Mouse (Mus musculus) G1E (cell line): ENCODE measurements around the gene Camkv. TPM values are rescaled to one million over a fixed set of nuclear protein-coding genes. Genes with fewer than 3 reads are reported as not detected.
A peak's percentile ranks its signal among the peaks of the same experiment; 100 is the strongest.

Experiments used
- ATAC-seq: 2 replicates; pipeline ENCODE4 v1.8.0; 2016; ENCODE audit warnings: mild to moderate bottlenecking; ENCODE audit not compliant: insufficient number of reproducible peaks, poor library complexity, low FRiP score, severe bottlenecking; ENCODE audit errors: extremely low read depth
- DNase-seq: peaks from one replicate; pipeline ENCODE4 v3.0.0; 2012; ENCODE audit warnings: low spot score
- H3K27me3 ChIP-seq: 2 replicates; pipeline ENCODE4 v1.6.1; 2012; ENCODE audit warnings: mild to moderate bottlenecking, low read length, inconsistent platforms; ENCODE audit not compliant: insufficient read depth
- H3K36me3 ChIP-seq: replicated peaks from 2 replicates; pipeline ENCODE3; 2012; ENCODE audit warnings: mild to moderate bottlenecking, inconsistent platforms
- H3K4me1 ChIP-seq: 2 replicates; pipeline ENCODE4 v1.6.1; 2012; ENCODE audit warnings: low read depth, low read length, inconsistent platforms, mixed read lengths; ENCODE audit not compliant: insufficient read depth
- H3K4me3 ChIP-seq: 2 replicates; pipeline ENCODE4 v1.5.1; 2012; ENCODE audit warnings: low read depth, mild to moderate bottlenecking, inconsistent platforms, low read length, moderate library complexity, mixed read lengths
- H3K9me3 ChIP-seq: replicated peaks from 2 replicates; pipeline ENCODE4 v1.6.1; 2012; ENCODE audit warnings: inconsistent platforms
- CTCF ChIP-seq: IDR thresholded peaks from 2 replicates; pipeline ENCODE4 v1.5.1; 2012; ENCODE audit warnings: low read depth, low read length, inconsistent platforms, mixed read lengths
- GATA1 ChIP-seq: IDR thresholded peaks from 2 replicates; pipeline ENCODE4 v1.6.1; 2012; ENCODE audit warnings: borderline replicate concordance, low read length, inconsistent platforms, mixed read lengths
- GATA2 ChIP-seq: IDR thresholded peaks from 2 replicates; pipeline ENCODE4 v1.6.1; 2012; ENCODE audit warnings: low read depth, low read length, inconsistent platforms, borderline replicate concordance
- POLR2AphosphoS5 ChIP-seq: IDR thresholded peaks from 2 replicates; pipeline ENCODE4 v1.6.1; 2012; ENCODE audit warnings: low read depth, low read length, inconsistent platforms; ENCODE audit not compliant: insufficient replicate concordance
- TAL1 ChIP-seq: conservative IDR thresholded peaks from 2 replicates; pipeline ENCODE4 v1.6.1; 2012; ENCODE audit warnings: low read depth, low read length, inconsistent platforms, mixed read lengths
- polyA plus RNA-seq: library from polyadenylated mRNA; stranded (reverse); fragments of >175 nt; gene quantifications from 2 replicates; pipeline ENCODE4 v1.2.3, GENCODE M21; 2012
- total RNA-seq, 2 experiments: library from RNA; stranded (forward) in 1 of 2; stranded (reverse) in 1 of 2; fragments of 200-1000 nt in 1 of 2; fragments of >200 nt in 1 of 2; fragmentation: Nextera tagmentation in 1 of 2; gene quantifications; 2 replicates each; pipeline ENCODE4 v1.2.3; 2014 to 2017

Camkv gene
- total and polyA plus RNA-seq, 3 experiments = 0.11 TPM; not detected in 2

DNA sequence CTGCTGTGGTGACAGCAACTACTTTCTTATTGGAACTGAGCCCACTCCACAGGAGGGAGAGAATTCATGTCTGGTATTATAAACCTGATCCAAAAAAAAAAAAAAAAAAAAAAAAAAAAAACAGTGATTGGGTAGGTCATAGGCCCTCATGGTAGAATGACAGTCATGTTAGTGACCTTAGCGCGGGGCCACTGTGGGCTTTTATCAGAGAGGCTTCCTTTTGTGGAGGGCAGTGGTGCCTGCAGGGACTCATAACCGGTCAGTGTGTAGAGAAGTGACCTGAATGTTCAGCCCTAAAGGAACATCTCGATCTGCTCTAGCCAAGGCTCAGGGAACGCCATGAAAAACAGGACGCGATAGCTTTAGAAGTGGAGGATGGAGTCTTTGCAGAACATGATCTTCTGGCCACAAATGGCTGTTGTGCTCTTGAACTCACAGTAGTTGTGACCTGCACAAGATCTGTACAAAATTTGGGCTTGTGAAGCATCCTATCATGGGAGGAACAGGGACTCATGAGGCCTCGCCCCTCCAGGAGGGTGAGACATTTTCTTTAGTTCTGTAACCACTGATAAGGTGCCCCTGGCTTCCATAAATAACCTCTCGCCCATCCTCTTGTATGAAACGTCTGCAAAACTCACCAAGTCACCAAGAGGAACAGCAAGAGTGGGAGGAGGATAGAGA is 39.2 kb downstream of the Camkv start:
- no peaks in the 10 kb centered on the region for H3K27me3 ChIP-seq
- H3K4me3 ChIP-seq = peak overlapping the region; percentile 45; the same call in 1 of the 2 replicates
- H3K4me1 ChIP-seq = peaks cover 91% of the 10 kb centered on the region
- no peaks in the 10 kb centered on the region for H3K9me3 ChIP-seq
- peak; percentile 45 for ATAC-seq
- H3K36me3 ChIP-seq = peaks cover 77% of the 10 kb centered on the region
- peak; percentile 42 for DNase-seq
- TF ChIP-seq CTCF = no peak
- no peak for TF ChIP-seq POLR2AphosphoS5
- TF ChIP-seq GATA1 = no peak
- no peak for TF ChIP-seq GATA2
- TF ChIP-seq TAL1 = no peak

GRCm38 (mm10) chr9:107975399-107976386 is 40.2 kb downstream of the Camkv start, which contains the start of gene Uba7:
Gene Uba7 (plus strand): TSS chr9:107975505.
- Histone ChIP-seq H3K4me1 (peaks cover 95% of the 10 kb centered on the region), H3K9me3 (no peaks in the 10 kb centered on the region), H3K4me3 (peak within 1 kb of the TSS; percentile 73), H3K36me3 (peaks cover 77% of the 10 kb centered on the region), H3K27me3 (no peaks in the 10 kb centered on the region)
- peak; percentile 71 for DNase-seq
- TF ChIP-seq TAL1 (peak; percentile 66), CTCF (no peak)
- ATAC-seq = peak; percentile 59; the same call in 1 of the 2 replicates

DNA sequence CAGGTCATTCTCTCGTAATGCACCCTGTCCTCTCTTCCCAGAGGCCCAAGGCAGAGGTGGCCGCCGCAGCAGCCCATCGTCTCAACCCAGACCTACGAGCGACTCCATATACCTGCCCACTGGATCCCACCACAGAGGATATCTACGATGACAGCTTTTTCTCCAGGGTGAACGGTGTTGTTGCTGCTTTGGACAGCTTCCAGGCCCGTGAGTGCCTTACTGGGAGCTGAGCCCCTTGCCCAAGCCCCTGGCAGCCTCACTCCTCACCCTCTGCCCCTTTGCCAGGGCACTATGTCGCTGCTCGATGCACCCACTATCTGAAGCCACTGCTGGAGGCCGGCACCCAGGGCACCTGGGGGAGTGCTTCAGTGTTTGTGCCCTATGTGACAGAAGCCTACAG is 43.3 kb downstream of the Camkv start:
- Histone ChIP-seq H3K4me3 (no peak overlapping the region), H3K36me3 (peaks cover 77% of the 10 kb centered on the region), H3K9me3 (no peaks in the 10 kb centered on the region), H3K27me3 (no peaks in the 10 kb centered on the region), H3K4me1 (peaks cover 96% of the 10 kb centered on the region)
- ATAC-seq (no peak), DNase-seq (no peak)
- TF ChIP-seq CTCF (no peak), GATA2 (no peak), POLR2AphosphoS5 (no peak)

- Histone ChIP-seq H3K27me3 (no peaks in the 10 kb centered on the region), H3K4me1 (peaks cover 93% of the 10 kb centered on the region), H3K9me3 (no peaks in the 10 kb centered on the region), H3K4me3 (peak overlapping the region; percentile 83), H3K36me3 (peaks cover 81% of the 10 kb centered on the region)
- no peak for DNase-seq
- TF ChIP-seq POLR2AphosphoS5 (no peak), CTCF (no peak), TAL1 (no peak), GATA2 (no peak), GATA1 (no peak)
- ATAC-seq = no peak
Measured at GRCm38 (mm10) chr9:107981684-107982605, 46.5 kb downstream of the Camkv start.

- peaks cover 91% of the 10 kb centered on the region for H3K4me1 ChIP-seq
Measured at GRCm38 (mm10) chr9:107982681-107983346, 47.3 kb downstream of the Camkv start, which contains the start of gene Gm20661. Gene Gm20661 (plus strand): TSS chr9:107983058.

More at GRCm38 (mm10) chr9:107982681-107983346, 47.3 kb downstream of the Camkv start, which contains the start of gene Gm20661:
- DNase-seq = peak; percentile 84
- H3K27me3 ChIP-seq = no peaks in the 10 kb centered on the region
- H3K4me3 ChIP-seq = peak within 1 kb of the TSS; percentile 83
- peak; percentile 69 for ATAC-seq
- no peaks in the 10 kb centered on the region for H3K9me3 ChIP-seq
- H3K36me3 ChIP-seq = peaks cover 72% of the 10 kb centered on the region
- TF ChIP-seq TAL1 (peak; percentile 90), GATA1 (no peak)
